Mouse (Mus musculus): ENCODE measurements around the gene Runx1. TPM values are rescaled to one million over a fixed set of nuclear protein-coding genes. Genes with fewer than 3 reads are reported as not detected.

Runx1 gene
- total and polyA plus RNA-seq, 2 experiments from 2014 or later = 1.3 to 2.2 TPM

DNA sequence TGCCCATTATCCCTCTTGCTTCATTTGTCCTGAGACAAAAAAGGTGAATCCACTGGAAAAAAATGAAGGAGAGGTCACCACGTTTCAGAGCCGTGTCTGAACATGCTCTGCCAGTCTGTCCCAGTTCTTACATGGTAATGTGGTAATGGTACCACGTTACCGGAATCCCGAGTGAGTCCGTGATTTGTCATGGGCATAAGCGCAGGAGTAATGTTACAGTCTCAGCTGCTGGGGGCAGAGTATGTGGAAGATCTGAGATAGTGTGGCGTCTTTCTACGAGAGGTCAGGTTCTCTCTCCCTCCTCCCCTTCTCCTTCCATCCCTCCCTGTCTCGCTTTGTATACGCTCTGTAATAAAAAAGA, 216.3 kb downstream of the Runx1 start:
- Histone ChIP-seq H3K4me2 (ENCODE audit: low read depth, low read length) (no peak overlapping the region), H3K27ac (no peak overlapping the region), H3K4me1 (ENCODE audit: insufficient read depth, low read length) (peaks cover 19% of the 10 kb centered on the region), H3K9ac (replicated peaks; ENCODE audit: low read length) (no peak overlapping the region), H3K36me3 (ENCODE audit: insufficient read depth, low read length) (no peaks in the 10 kb centered on the region), H3K27me3 (ENCODE audit: insufficient read depth, low read length) (no peaks in the 10 kb centered on the region), H3K9me3 (ENCODE audit: low read length) (no peaks in the 10 kb centered on the region), H3K4me3 (ENCODE audit: low read length) (no peak overlapping the region)
- ATAC-seq = no peak
- DNase-seq (ENCODE audit: low spot score) = no peak
- TF ChIP-seq CTCF (IDR thresholded peaks at IDR 0.05; ENCODE audit: low read depth) = no peak
- WGBS = 53% methylated on average over 11 of the region's 11 CpGs

DNA sequence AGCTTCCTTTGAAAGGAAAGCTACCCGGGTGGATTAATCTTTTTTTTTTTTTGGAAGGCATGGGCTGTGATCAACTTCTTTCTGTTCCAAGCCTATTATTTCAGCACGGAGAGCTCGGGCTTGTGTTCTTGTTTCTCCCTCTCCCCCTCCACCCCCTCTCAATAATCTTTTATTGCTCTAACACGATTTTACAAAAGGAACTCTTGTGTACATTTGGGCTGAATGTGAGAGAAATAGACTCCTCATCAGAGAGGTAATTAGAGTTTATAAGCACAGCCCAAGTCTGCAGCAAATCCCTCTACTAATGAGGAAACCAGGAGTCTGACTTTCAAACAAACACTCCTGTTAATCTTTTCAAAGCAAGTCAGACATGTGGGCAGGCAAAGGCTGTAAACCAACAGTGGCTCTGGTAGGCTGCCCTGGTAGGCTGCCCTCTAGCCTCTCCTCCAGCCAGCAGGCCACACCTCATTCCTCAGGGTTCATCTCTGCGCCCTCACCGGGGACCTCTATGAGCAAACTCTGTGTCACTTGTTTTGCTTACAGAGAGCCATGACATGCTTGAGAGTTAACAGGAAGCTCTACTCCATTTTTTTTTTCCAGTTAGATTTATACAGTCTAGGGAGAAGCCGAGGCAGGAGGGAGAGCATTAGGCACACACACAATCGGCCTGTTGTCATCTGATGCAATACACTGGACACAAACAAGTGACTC, 216.8 kb downstream of the Runx1 start:
- no peaks in the 10 kb centered on the region for H3K27me3 ChIP-seq (ENCODE audit: insufficient read depth, low read length)
- H3K9me3 ChIP-seq (ENCODE audit: low read length) = no peaks in the 10 kb centered on the region
- 26% methylated on average over 8 of the region's 8 CpGs for WGBS
- ATAC-seq (no peak), DNase-seq (ENCODE audit: low spot score) (no peak)
- H3K27ac ChIP-seq = no peak overlapping the region
- H3K4me1 ChIP-seq (ENCODE audit: insufficient read depth, low read length) = peaks cover 19% of the 10 kb centered on the region
- no peak overlapping the region for H3K4me2 ChIP-seq (ENCODE audit: low read depth, low read length)
- no peak for TF ChIP-seq CTCF (IDR thresholded peaks at IDR 0.05; ENCODE audit: low read depth)
- H3K4me3 ChIP-seq (ENCODE audit: low read length) = no peak overlapping the region
- H3K36me3 ChIP-seq (ENCODE audit: insufficient read depth, low read length) = no peaks in the 10 kb centered on the region
- no peak overlapping the region for H3K9ac ChIP-seq (replicated peaks; ENCODE audit: low read length)

DNA sequence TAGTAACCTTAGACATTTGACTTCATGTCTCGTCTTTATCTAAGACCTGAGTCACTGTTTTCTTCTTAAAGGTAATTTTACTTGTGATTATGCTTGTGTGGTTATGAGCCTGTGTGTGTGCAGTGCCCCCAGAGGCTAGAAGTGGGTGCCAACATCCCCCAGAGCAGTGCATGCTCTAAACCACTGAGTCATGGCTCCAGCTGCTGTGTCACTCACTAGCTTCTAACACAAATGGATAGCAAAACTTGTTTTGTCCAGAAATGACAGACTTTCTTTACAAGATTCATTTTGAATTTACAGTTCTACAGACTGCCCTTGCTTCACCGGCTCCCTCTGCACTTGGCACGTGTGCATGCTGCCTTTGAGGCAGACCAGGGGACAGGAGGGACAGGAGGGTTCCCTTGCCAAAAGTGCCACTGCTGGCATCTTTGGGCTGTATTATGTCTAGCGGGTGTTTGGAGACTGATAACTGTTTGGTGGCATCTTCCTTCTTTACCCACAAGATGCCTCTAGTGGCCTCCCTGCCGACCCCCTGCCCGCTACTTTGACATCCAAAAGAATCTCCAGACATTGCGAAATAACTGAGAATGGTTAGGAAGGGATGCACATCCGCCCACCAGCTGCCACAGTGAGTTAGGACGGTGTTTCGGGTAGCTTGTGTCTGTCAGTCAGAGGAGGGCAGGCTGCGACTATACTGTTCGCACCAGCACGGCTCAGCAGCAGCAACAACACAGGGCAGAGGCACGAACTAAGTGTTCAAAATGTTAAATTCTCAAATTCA, 217.6 kb downstream of the Runx1 start:
- H3K4me3 ChIP-seq (ENCODE audit: low read length) = no peak overlapping the region
- no peaks in the 10 kb centered on the region for H3K9me3 ChIP-seq (ENCODE audit: low read length)
- DNase-seq (ENCODE audit: low spot score) = no peak
- peaks cover 19% of the 10 kb centered on the region for H3K4me1 ChIP-seq (ENCODE audit: insufficient read depth, low read length)
- no peak overlapping the region for H3K27ac ChIP-seq
- H3K9ac ChIP-seq (replicated peaks; ENCODE audit: low read length) = no peak overlapping the region
- no peak for ATAC-seq
- no peak overlapping the region for H3K4me2 ChIP-seq (ENCODE audit: low read depth, low read length)
- 44% methylated on average over 14 of the region's 14 CpGs for WGBS
- H3K27me3 ChIP-seq (ENCODE audit: insufficient read depth, low read length) = no peaks in the 10 kb centered on the region
- H3K36me3 ChIP-seq (ENCODE audit: insufficient read depth, low read length) = no peaks in the 10 kb centered on the region
- peak; percentile 28; the same call in 1 of the 2 replicates for TF ChIP-seq CTCF (IDR thresholded peaks at IDR 0.05; ENCODE audit: low read depth)

DNA sequence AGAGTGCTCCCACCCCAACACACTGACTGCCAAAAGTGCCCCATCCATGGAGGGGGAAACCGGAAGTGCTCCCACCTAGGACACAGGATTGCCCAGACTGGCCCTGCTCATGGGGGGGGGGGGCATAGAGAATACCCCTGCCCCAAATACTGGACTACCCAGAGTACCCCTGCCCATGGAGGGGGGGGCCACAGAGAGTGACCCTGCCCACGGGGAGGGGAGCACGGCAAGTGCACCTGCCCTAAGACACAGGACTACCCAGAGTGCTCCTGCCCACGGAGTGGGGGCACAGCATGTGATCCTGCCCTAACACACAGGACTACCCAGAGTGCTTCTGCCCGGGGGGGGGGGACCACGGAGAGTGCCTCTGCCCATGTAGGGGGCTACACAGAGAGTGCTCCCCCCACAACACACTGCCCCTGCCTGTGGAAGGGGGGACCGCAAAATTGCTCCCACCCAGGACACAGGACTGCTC, 219.4 kb downstream of the Runx1 start:
- Histone ChIP-seq H3K9ac (replicated peaks; ENCODE audit: low read length) (no peak overlapping the region), H3K9me3 (ENCODE audit: low read length) (no peaks in the 10 kb centered on the region), H3K4me1 (ENCODE audit: insufficient read depth, low read length) (peaks cover 19% of the 10 kb centered on the region), H3K27me3 (ENCODE audit: insufficient read depth, low read length) (peaks cover 1% of the 10 kb centered on the region; the same call in 1 of the 2 replicates), H3K27ac (no peak overlapping the region), H3K4me2 (ENCODE audit: low read depth, low read length) (no peak overlapping the region), H3K36me3 (ENCODE audit: insufficient read depth, low read length) (no peaks in the 10 kb centered on the region), H3K4me3 (ENCODE audit: low read length) (no peak overlapping the region)
- no peak for TF ChIP-seq CTCF (IDR thresholded peaks at IDR 0.05; ENCODE audit: low read depth)
- WGBS = 85% methylated on average over 7 of the region's 7 CpGs
- DNase-seq (ENCODE audit: low spot score) = no peak
- peak; percentile 22; the same call in 1 of the 2 replicates for ATAC-seq

DNA sequence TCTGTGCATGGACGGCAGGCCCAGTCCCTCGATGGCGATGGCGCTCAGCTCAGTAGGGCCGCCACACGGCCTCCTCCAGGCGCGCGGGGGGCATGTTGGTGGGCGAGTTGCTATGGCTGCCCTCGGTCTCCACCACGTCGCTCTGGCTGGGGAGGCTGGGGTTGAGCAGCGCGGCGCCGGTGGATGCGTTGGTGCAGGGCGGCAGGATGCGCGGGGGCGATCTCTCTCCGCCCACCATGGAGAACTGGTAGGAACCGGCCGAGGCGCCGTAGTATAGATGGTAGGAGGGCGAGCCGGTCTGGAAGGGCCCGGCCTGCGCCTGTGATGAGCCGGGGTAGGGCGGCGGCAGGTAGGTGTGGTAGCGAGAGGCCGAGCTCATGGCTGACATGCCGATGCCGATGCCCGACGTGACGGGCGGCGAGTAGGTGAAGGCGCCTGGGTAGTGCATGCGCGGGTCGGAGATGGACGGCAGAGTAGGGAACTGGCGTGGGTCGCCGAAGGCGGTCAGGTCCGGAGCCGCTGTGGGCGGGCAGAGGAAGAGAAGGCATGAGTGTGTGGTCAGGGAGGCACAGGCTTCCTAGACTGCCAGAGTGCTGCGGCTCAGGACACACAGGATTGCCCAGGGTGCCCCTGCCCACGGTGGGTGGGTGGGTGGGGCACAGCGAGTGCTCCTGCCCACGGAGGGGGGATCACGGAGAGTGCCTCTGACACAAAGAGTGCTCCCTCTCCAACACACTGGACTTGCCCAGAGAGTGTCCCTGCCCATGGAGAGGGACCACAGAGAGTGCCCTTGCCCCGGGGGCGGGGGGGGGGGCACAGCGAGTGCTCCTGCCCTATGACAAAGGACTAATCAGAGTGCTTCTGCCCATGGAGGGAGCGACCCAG, 220.1 kb downstream of the Runx1 start:
- Histone ChIP-seq H3K36me3 (ENCODE audit: insufficient read depth, low read length) (no peaks in the 10 kb centered on the region), H3K9ac (replicated peaks; ENCODE audit: low read length) (peak overlapping the region; percentile 40), H3K4me2 (ENCODE audit: low read depth, low read length) (peak overlapping the region; percentile 64), H3K27ac (no peak overlapping the region), H3K9me3 (ENCODE audit: low read length) (no peaks in the 10 kb centered on the region), H3K4me1 (ENCODE audit: insufficient read depth, low read length) (peaks cover 15% of the 10 kb centered on the region), H3K27me3 (ENCODE audit: insufficient read depth, low read length) (peaks cover 4% of the 10 kb centered on the region; the same call in 1 of the 2 replicates), H3K4me3 (ENCODE audit: low read length) (peak overlapping the region; percentile 36)
- DNase-seq (ENCODE audit: low spot score) (peak; percentile 32), ATAC-seq (peak; percentile 79)
- 10% methylated on average over 64 of the region's 64 CpGs for WGBS
- no peak for TF ChIP-seq CTCF (IDR thresholded peaks at IDR 0.05; ENCODE audit: low read depth)

DNA sequence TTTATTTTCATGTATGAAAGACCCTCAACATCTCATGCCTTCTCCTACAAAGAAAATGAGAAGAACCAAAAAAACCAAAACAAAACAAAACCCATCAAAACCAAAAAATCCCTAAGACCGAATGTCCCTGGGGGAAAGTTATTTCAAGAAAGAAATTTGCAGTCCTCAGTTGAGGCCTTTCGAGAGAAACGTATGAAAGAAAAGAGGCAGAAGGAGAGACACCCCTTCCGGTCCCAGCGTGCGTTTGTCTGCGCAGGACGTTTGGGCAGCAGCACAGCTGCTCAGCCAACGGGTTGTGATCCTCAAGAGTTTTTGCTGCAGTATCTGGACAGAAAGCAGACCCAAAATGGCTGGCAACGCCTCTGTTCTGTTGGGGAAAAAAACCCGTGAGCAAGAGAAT, 223.4 kb downstream of the Runx1 start:
- ATAC-seq (no peak), DNase-seq (ENCODE audit: low spot score) (no peak)
- H3K9ac ChIP-seq (replicated peaks; ENCODE audit: low read length) = no peak overlapping the region
- no peak overlapping the region for H3K4me2 ChIP-seq (ENCODE audit: low read depth, low read length)
- no peaks in the 10 kb centered on the region for H3K36me3 ChIP-seq (ENCODE audit: insufficient read depth, low read length)
- no peak for TF ChIP-seq CTCF (IDR thresholded peaks at IDR 0.05; ENCODE audit: low read depth)
- WGBS = 83% methylated on average over 11 of the region's 11 CpGs
- H3K4me1 ChIP-seq (ENCODE audit: insufficient read depth, low read length) = no peaks in the 10 kb centered on the region
- H3K4me3 ChIP-seq (ENCODE audit: low read length) = no peak overlapping the region
- H3K27ac ChIP-seq = no peak overlapping the region
- H3K9me3 ChIP-seq (ENCODE audit: low read length) = no peaks in the 10 kb centered on the region
- peaks cover 4% of the 10 kb centered on the region; the same call in 1 of the 2 replicates for H3K27me3 ChIP-seq (ENCODE audit: insufficient read depth, low read length)
